Mouse (Mus musculus) telencephalon, adult 2 months (tissue): Measurements from ENCODE around the gene Ugt1a10.

ENCODE experiments used
- DNase-seq: peaks from one replicate; pipeline ENCODE4 v3.0.0-alpha.2; 2011; ENCODE audit warnings: low read depth, low spot score

The Ugt1a10 gene

GRCm38 (mm10) chr1:88230981-88231802 is 176.0 kb downstream of the Ugt1a10 start:
- no peak for DNase-seq

- DNase-seq, result no peak
Measured at GRCm38 (mm10) chr1:88231803-88232499, 176.8 kb downstream of the Ugt1a10 start.

- no peak for DNase-seq
Measured at GRCm38 (mm10) chr1:88232664-88233380, 177.6 kb downstream of the Ugt1a10 start.

GRCm38 (mm10) chr1:88233421-88234247 is 178.4 kb downstream of the Ugt1a10 start:
- no peak for DNase-seq

GRCm38 (mm10) chr1:88234248-88234610 is 179.0 kb downstream of the Ugt1a10 start:
- DNase-seq, result no peak

GRCm38 (mm10) chr1:88234646-88235045 is 179.5 kb downstream of the Ugt1a10 start:
- no peak for DNase-seq

- no peak for DNase-seq
Measured at GRCm38 (mm10) chr1:88235046-88235893, 180.1 kb downstream of the Ugt1a10 start.

GRCm38 (mm10) chr1:88235894-88236415 is 180.8 kb downstream of the Ugt1a10 start:
- DNase-seq, result no peak

GRCm38 (mm10) chr1:88237311-88237710 is 182.1 kb downstream of the Ugt1a10 start:
- DNase-seq, result no peak

GRCm38 (mm10) chr1:88238771-88239170 is 183.6 kb downstream of the Ugt1a10 start:
- DNase-seq, result no peak

- no peak for DNase-seq
Measured at GRCm38 (mm10) chr1:88240072-88240471, 184.9 kb downstream of the Ugt1a10 start.

GRCm38 (mm10) chr1:88240579-88240978 is 185.4 kb downstream of the Ugt1a10 start:
- no peak for DNase-seq

- no peak for DNase-seq
Measured at GRCm38 (mm10) chr1:88243861-88244260, 188.7 kb downstream of the Ugt1a10 start.

GRCm38 (mm10) chr1:88245881-88246280 is 190.7 kb downstream of the Ugt1a10 start:
- DNase-seq, result no peak

GRCm38 (mm10) chr1:88246386-88246785 is 191.2 kb downstream of the Ugt1a10 start:
- no peak for DNase-seq

GRCm38 (mm10) chr1:88247660-88248059 is 192.5 kb downstream of the Ugt1a10 start:
- DNase-seq, result no peak

GRCm38 (mm10) chr1:88248658-88249057 is 193.5 kb downstream of the Ugt1a10 start:
- DNase-seq, result no peak

GRCm38 (mm10) chr1:88249596-88249995 is 194.4 kb downstream of the Ugt1a10 start:
- no peak for DNase-seq

GRCm38 (mm10) chr1:88250023-88250422 is 194.8 kb downstream of the Ugt1a10 start:
- no peak for DNase-seq

GRCm38 (mm10) chr1:88253106-88253505 is 197.9 kb downstream of the Ugt1a10 start:
- DNase-seq, result no peak
